Mouse (Mus musculus) heart, adult 2 months (tissue): ENCODE measurements around the gene Morn3.

ENCODE experiments used
- CTCF ChIP-seq: fragments of 200-600 bp; IDR thresholded peaks from 2 replicates; pipeline ENCODE4 v1.8.1; 2022; ENCODE audit warnings: antibody characterized with exemption, mild to moderate bottlenecking, moderate library complexity
- POLR2A ChIP-seq: fragments of 200-500 bp; IDR thresholded peaks from 2 replicates; pipeline ENCODE4 v1.6.1; 2011; ENCODE audit warnings: mild to moderate bottlenecking, low read depth, low read length, control low read depth; ENCODE audit not compliant: insufficient read depth

GRCm38 (mm10) chr5:123023049-123023448 lies 23.8 kb downstream of the Morn3 start:
- TF ChIP-seq POLR2A (no peak), CTCF (no peak)
